Mouse (Mus musculus): ENCODE results near the gene Myh14. TPM values are rescaled to one million over a fixed set of nuclear protein-coding genes. Genes with fewer than 3 reads are reported as not detected.
A peak's percentile ranks its signal among the peaks of the same experiment; 100 is the strongest.

The Myh14 gene
- polyA plus RNA-seq, 1 experiment from 2014 or later: 114 TPM

GRCm38 (mm10) chr7:44570989-44571388, 99.7 kb downstream of the Myh14 start:
- no peaks in the 10 kb centered on the region for H3K36me3 ChIP-seq (ENCODE audit: control insufficient read depth, insufficient read depth)
- H3K27me3 ChIP-seq (replicated peaks; ENCODE audit: control insufficient read depth, insufficient read depth, low read length): no peaks in the 10 kb centered on the region; the same call in 1 of the 2 replicates
- H3K9ac ChIP-seq (ENCODE audit: low read depth, low read length): no peak overlapping the region
- WGBS: 77% methylated on average over 6 of the region's 6 CpGs
- no peak overlapping the region for H3K4me3 ChIP-seq (ENCODE audit: low read depth, low read length)
- H3K4me2 ChIP-seq (replicated peaks; ENCODE audit: low read depth): no peak overlapping the region
- TF ChIP-seq CTCF (IDR thresholded peaks at IDR 0.05; ENCODE audit: low read depth): no peak
- no peaks in the 10 kb centered on the region for H3K4me1 ChIP-seq (replicated peaks; ENCODE audit: control insufficient read depth, insufficient read depth, low read length)
- no peaks in the 10 kb centered on the region for H3K9me3 ChIP-seq (ENCODE audit: control insufficient read depth)
- H3K27ac ChIP-seq (ENCODE audit: low read depth, low read length): no peak overlapping the region
- no peak for ATAC-seq

DNA sequence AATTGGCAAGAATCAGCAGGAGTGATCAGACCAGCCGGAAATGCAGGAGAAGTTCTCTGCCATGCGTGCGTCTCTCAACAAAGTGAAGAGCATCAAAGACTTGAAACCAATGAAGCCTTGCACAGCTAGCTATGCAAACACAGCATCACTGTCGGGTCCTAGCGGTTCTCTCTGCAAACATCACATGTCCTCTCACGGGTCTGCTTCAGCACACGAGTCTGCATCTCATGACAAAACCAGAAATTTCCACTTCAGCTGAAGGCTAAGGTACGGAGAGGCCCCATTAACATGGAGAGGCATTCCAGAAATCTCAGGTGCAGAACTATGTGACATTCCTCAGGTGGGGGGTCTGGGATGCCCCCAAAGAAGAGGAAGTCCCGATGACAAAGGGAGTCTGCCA, 101.8 kb downstream of the Myh14 start:
- H3K9ac ChIP-seq (ENCODE audit: low read depth, low read length): no peak overlapping the region
- 52% methylated on average over 9 of the region's 9 CpGs for WGBS
- H3K27ac ChIP-seq (ENCODE audit: low read depth, low read length): no peak overlapping the region
- H3K9me3 ChIP-seq (ENCODE audit: control insufficient read depth): no peaks in the 10 kb centered on the region
- no peak for ATAC-seq
- no peak for TF ChIP-seq CTCF (IDR thresholded peaks at IDR 0.05; ENCODE audit: low read depth)
- H3K27me3 ChIP-seq (replicated peaks; ENCODE audit: control insufficient read depth, insufficient read depth, low read length): no peaks in the 10 kb centered on the region; the same call in 1 of the 2 replicates
- no peak overlapping the region for H3K4me2 ChIP-seq (replicated peaks; ENCODE audit: low read depth)
- no peaks in the 10 kb centered on the region for H3K36me3 ChIP-seq (ENCODE audit: control insufficient read depth, insufficient read depth)
- no peak overlapping the region for H3K4me3 ChIP-seq (ENCODE audit: low read depth, low read length)
- no peaks in the 10 kb centered on the region for H3K4me1 ChIP-seq (replicated peaks; ENCODE audit: control insufficient read depth, insufficient read depth, low read length)

DNA sequence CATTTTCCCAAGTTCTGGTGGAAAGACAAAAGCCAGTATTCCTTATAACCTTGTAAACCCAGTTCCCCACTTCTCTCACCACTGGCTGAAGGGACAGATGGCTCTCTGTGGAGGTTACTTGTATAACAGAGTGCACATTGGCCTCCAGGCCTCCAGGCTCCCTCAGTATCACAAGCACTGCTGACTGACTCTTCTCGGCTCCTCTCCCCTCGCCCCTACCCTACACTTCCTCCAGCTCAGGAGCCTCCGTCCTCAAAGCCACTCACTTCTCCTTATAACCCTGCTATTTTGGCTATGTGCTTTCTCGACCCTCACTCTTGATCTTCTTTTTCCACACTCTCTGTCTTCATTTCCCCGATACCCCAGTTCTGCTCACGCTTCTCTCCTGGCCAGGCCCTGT, 105.2 kb downstream of the Myh14 start:
- WGBS: 72% methylated on average over 6 of the region's 6 CpGs
- no peak for TF ChIP-seq CTCF (IDR thresholded peaks at IDR 0.05; ENCODE audit: low read depth)
- Histone ChIP-seq H3K4me3 (ENCODE audit: low read depth, low read length) (no peak overlapping the region), H3K4me1 (replicated peaks; ENCODE audit: control insufficient read depth, insufficient read depth, low read length) (no peaks in the 10 kb centered on the region), H3K36me3 (ENCODE audit: control insufficient read depth, insufficient read depth) (no peaks in the 10 kb centered on the region), H3K4me2 (replicated peaks; ENCODE audit: low read depth) (no peak overlapping the region), H3K9me3 (ENCODE audit: control insufficient read depth) (no peaks in the 10 kb centered on the region), H3K27me3 (replicated peaks; ENCODE audit: control insufficient read depth, insufficient read depth, low read length) (no peaks in the 10 kb centered on the region; the same call in 1 of the 2 replicates), H3K27ac (ENCODE audit: low read depth, low read length) (no peak overlapping the region), H3K9ac (ENCODE audit: low read depth, low read length) (no peak overlapping the region)
- ATAC-seq: no peak

DNA sequence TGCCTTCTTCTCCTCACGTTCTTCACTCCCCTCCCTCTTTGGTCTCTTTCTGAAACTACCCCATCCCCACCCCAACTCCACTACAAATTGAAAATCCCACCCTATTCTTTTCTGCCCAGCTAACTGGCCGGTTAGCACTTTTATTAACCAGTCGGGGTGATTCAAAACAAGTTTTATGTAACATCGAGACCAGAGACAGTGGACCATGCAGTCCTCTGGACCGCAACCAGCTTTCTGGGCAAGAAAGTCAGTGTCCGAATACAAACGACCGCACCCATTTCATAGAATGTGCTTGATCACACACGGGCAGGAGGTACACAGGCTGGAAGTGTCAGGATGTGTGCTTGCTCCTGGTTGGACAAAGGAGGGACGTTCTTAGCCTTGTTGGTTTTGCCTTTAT, 106.2 kb downstream of the Myh14 start:
- H3K36me3 ChIP-seq (ENCODE audit: control insufficient read depth, insufficient read depth): no peaks in the 10 kb centered on the region
- no peak overlapping the region for H3K27ac ChIP-seq (ENCODE audit: low read depth, low read length)
- H3K9me3 ChIP-seq (ENCODE audit: control insufficient read depth): no peaks in the 10 kb centered on the region
- WGBS: 83% methylated on average over 10 of the region's 10 CpGs
- ATAC-seq: no peak
- H3K4me1 ChIP-seq (replicated peaks; ENCODE audit: control insufficient read depth, insufficient read depth, low read length): no peaks in the 10 kb centered on the region
- no peak overlapping the region for H3K4me2 ChIP-seq (replicated peaks; ENCODE audit: low read depth)
- no peak overlapping the region for H3K4me3 ChIP-seq (ENCODE audit: low read depth, low read length)
- H3K9ac ChIP-seq (ENCODE audit: low read depth, low read length): no peak overlapping the region
- no peaks in the 10 kb centered on the region; the same call in 1 of the 2 replicates for H3K27me3 ChIP-seq (replicated peaks; ENCODE audit: control insufficient read depth, insufficient read depth, low read length)
- TF ChIP-seq CTCF (IDR thresholded peaks at IDR 0.05; ENCODE audit: low read depth): no peak

DNA sequence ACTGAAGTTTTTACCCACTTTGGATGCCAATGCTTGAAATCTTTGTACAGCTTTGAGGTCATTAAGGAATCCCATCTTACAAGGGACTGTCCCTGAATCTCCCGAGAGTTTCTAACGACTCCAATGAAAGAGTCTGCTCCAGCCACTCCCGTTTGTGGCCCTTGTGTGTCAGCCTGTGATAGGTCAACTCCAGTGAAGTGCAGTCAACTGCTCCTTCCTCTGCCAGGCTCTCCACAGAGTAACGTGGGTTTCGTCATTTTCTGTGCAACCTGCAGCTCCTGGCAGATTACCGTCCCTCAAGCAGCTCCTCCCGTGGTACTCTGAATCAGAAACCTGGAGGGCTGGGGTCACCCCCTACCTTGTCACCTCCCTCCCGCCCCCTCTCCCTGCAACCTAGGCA, 107.4 kb downstream of the Myh14 start:
- ATAC-seq: no peak
- no peak for TF ChIP-seq CTCF (IDR thresholded peaks at IDR 0.05; ENCODE audit: low read depth)
- Histone ChIP-seq H3K4me2 (replicated peaks; ENCODE audit: low read depth) (no peak overlapping the region), H3K4me3 (ENCODE audit: low read depth, low read length) (no peak overlapping the region), H3K9me3 (ENCODE audit: control insufficient read depth) (no peaks in the 10 kb centered on the region), H3K27me3 (replicated peaks; ENCODE audit: control insufficient read depth, insufficient read depth, low read length) (no peaks in the 10 kb centered on the region), H3K36me3 (ENCODE audit: control insufficient read depth, insufficient read depth) (no peaks in the 10 kb centered on the region), H3K4me1 (replicated peaks; ENCODE audit: control insufficient read depth, insufficient read depth, low read length) (no peaks in the 10 kb centered on the region), H3K9ac (ENCODE audit: low read depth, low read length) (no peak overlapping the region), H3K27ac (ENCODE audit: low read depth, low read length) (no peak overlapping the region)
- WGBS: 41% methylated on average over 8 of the region's 8 CpGs

DNA sequence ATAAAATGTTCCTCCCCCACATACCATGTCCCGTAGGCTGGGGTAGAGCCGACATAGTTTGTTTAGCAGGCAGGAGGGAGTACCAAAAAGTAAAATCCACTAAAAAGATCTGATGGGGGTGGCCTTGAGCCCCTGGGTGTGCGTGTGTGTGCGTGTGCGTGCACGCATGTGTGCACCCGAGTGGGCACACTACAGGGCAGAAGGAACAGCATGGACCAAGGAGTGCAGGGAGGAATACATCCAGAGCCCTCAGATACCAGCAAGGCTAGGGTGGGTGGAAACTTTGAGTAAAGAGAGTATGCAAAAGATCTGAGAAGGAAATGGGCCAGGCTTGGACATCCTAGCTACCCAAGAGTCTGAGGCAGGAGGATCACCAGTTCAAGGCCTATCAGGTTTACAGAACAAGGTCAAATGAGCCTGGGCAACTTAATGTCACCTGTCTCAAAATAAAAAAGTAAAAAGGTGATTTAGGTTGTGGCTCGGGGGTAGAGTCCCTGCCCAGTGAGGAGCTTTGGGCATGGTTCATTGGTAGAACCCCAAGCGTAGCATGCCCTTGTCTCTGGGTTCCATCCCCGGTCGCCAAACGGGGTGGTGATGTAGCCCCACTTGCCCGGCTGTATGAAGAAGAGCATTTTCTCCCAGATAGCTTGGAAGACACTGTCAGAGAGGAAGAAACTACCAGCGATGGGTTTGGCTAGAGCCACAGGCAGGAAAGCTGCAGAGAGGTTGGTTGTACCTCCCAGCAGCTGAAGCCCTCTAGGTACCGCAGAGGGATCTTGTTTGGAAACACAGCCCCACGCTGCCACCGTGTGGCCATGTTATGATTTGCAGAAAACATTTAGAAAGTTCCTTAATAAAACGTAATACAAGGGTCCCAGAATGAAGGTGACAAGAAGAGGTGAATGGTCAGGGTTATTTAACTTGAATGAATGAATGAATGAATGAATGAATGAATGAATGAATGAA, 109.9 kb downstream of the Myh14 start:
- no peaks in the 10 kb centered on the region for H3K9me3 ChIP-seq (ENCODE audit: control insufficient read depth)
- H3K36me3 ChIP-seq (ENCODE audit: control insufficient read depth, insufficient read depth): no peaks in the 10 kb centered on the region
- H3K27ac ChIP-seq (ENCODE audit: low read depth, low read length): no peak overlapping the region
- 53% methylated on average over 18 of the region's 18 CpGs for WGBS
- no peak overlapping the region for H3K4me2 ChIP-seq (replicated peaks; ENCODE audit: low read depth)
- no peaks in the 10 kb centered on the region for H3K27me3 ChIP-seq (replicated peaks; ENCODE audit: control insufficient read depth, insufficient read depth, low read length)
- H3K4me1 ChIP-seq (replicated peaks; ENCODE audit: control insufficient read depth, insufficient read depth, low read length): no peaks in the 10 kb centered on the region
- peak; percentile 87 for TF ChIP-seq CTCF (IDR thresholded peaks at IDR 0.05; ENCODE audit: low read depth)
- ATAC-seq: no peak
- H3K4me3 ChIP-seq (ENCODE audit: low read depth, low read length): no peak overlapping the region
- H3K9ac ChIP-seq (ENCODE audit: low read depth, low read length): no peak overlapping the region

Measured in intestine, postnatal 0 days (tissue).